Mouse (Mus musculus): ENCODE data around the gene Capn15. TPM values are rescaled to one million over a fixed set of nuclear protein-coding genes. Genes with fewer than 3 reads are reported as not detected.

Gene Capn15
- 6.4 TPM for polyA plus RNA-seq (2014; fragmentation: Illumina TruSeq; extraction: RNeasy Lipid Tissue Mini Kit (QIAGEN cat#74804); ENCODE audit: insufficient read depth, low read depth, low replicate concordance)

DNA sequence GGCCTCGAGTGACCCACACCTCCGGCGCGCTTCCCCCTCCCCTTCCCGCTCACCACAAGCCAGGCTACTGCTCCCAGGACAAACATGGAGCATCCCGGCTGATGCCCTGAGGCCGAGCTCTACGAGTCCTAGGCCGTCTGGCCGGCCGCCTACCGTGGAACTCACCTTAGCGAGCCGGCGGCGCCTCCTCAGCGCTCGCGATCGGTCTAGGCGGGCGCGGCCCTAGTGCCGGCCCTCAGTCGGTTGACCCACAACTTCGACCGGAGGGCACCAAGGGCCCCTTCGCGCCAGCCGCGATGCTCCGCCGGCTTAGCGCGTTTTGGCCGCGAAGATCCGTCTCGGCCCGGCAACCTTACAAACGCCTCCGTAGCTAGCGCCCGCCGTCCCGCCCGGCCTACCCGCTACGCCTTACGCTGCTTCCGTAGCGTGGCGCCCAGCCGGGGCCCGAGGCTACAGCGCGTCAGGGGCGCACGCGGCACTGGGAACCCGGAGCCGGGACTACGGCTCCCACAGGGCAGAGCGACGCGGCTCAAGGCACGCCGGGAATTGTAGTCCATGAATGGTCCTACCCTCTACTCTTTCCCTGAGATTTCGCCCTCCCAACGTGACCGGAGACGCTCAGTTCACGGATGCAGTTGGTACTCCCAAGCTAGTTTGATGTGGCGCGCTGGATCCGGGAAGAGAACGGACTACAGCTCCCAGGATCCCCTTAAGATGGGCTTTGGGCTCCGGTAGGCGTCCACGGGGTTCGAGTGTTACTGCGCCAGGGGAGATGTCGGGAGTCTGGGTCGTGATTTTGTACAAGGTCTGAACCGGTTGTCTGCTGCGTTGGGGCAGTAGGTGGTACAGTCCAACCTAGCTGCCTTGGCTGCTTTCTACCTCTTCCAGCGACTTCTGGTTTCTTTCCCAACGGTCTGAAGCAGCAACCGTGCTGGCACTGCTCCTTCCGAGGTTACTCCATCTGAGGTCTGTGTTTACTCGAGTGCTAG lies at the start of gene Capn15:
TSS of gene Capn15 (minus strand) at position 491 of the 989 bp plus-strand sequence.

DNA sequence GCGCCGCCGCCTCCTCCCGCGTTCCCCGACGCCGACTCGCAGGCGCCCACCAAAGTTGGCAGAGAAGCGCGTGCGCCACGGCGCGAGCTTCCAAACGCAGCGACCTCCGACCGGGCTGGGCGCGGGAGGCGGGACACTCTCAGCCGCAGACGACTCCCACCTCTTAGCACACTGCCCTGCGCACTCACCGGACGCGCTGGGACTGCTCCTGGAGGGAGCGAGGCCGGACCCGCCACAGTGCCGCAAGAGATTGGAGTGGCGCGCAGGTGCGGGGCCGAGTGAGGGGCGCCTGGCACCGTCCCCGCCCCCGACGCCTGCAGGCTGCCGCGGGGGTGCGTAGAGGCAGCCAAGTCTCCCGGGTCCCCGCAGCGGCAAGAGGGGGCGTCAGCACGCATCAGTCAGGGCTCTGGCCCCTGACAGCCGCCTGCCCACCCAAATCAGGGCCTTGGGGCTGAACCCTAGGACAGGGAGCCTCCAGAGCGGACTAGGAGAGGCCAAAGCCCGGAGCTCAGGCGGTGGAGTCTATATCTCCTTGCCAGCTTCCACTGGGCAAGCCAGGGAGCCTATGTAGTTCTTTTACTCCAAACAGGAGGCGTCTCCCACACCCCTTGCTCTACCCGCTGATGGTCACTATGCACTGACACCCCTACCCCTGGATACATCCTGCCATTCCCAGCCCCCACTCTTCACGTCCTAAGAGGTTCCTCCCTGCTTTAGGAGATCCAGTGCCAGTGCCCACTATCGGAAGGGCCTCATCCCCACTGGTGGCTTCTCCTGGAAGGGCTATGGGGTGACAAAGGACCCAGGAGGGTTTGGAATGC lies 33.6 kb downstream of the Capn15 start, which contains the start of gene A930017K11Rik:
TSS of gene A930017K11Rik (minus strand) at position 763 of the 821 bp plus-strand sequence.

DNA sequence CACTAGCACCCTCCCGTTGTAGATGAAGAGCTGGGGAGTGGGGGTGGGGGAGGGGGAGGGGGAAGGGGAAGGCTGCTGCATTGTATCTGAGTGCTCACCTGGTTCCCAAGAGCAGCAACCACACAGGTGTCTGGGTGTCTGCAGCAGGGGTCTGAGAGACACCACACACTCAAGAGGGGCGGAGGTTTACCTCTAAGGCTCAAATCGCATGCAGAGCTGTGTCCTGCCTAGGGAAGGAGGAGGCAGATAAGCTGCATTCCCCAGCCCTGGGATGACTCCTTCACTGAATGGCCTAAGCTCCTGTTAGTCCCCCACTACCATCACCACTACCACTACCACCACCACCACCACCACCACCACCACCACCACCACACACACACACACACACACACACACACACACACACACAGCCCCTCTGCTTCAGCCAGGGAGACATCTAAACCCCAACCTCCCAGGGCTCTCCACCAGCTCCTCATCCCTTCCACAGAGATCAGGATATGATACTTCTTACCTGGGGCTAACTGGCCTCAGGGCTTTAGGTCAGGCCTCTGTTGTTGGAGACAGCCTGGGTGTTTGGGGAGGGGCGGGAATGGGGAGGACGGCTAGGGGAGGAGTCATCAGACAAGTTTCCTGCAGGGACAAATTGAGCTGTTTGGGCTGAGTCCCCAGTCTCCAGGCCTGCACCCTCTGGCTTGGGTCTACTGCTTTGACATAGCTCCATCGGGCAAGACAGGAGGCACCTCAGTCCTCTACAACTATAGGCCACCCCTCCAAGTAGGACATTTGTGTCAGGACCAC lies 41.0 kb downstream of the Capn15 start, which contains the start of the genes Pigq and Nhlrc4:
TSS of gene Pigq (minus strand) at position 571 of the 798 bp plus-strand sequence.
TSS of gene Nhlrc4 (minus strand) at position 596 of the 798 bp plus-strand sequence.

DNA sequence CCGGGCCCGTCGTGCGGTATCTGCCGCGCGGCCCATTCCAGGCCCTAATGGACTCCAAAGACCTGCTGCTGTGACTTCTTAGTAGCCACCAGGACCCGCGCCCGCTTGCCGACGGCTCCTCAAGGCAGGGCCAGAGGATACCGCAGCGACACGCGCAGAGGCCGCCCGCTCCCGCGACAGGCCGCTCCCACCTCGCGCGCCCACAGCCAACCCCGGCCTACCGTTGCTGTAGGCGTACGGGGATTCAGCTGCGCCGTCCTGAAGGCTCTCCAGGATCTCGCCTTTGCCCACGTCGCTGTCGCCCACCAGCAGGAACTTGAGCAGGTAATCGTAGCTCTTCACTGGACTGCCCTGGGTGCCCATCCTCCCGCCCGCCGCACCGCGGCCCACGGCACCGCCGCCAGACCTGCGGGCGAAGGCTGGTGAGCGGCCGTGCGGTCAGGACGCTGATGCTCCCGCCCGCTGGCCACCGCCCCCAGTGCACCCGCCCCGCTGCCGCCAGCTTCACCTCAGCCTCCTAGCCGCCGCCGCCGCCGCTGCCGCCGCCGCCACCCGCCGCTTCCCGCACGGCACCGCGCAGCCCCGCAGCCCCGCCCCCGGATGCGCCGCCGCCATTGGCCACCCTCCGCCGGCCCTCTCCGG lies 66.3 kb downstream of the Capn15 start, which contains the start of gene Rab40c:
TSS of gene Rab40c (minus strand) at position 584 of the 642 bp plus-strand sequence.

Other genes with a start within 250 kb of the Capn15 start
- gene Mslnl, start 249.8 kb downstream of the Capn15 start, polyA plus RNA-seq (2014; fragmentation: Illumina TruSeq; extraction: RNeasy Lipid Tissue Mini Kit (QIAGEN cat#74804); ENCODE audit: insufficient read depth, low read depth, low replicate concordance) = not detected
- 49.1 TPM for gene Msln, start 231.4 kb downstream of the Capn15 start, polyA plus RNA-seq (2014; fragmentation: Illumina TruSeq; extraction: RNeasy Lipid Tissue Mini Kit (QIAGEN cat#74804); ENCODE audit: insufficient read depth, low read depth, low replicate concordance)
- 12.8 TPM for gene Narfl, start 212.0 kb downstream of the Capn15 start, polyA plus RNA-seq (2014; fragmentation: Illumina TruSeq; extraction: RNeasy Lipid Tissue Mini Kit (QIAGEN cat#74804); ENCODE audit: insufficient read depth, low read depth, low replicate concordance)
- gene Haghl, start 200.1 kb downstream of the Capn15 start, polyA plus RNA-seq (2014; fragmentation: Illumina TruSeq; extraction: RNeasy Lipid Tissue Mini Kit (QIAGEN cat#74804); ENCODE audit: insufficient read depth, low read depth, low replicate concordance) = 24.0 TPM
- 10.3 TPM for gene Ccdc78, start 199.2 kb downstream of the Capn15 start, polyA plus RNA-seq (2014; fragmentation: Illumina TruSeq; extraction: RNeasy Lipid Tissue Mini Kit (QIAGEN cat#74804); ENCODE audit: insufficient read depth, low read depth, low replicate concordance)
- 73.2 TPM for gene Fam173a, start 192.9 kb downstream of the Capn15 start, polyA plus RNA-seq (2014; fragmentation: Illumina TruSeq; extraction: RNeasy Lipid Tissue Mini Kit (QIAGEN cat#74804); ENCODE audit: insufficient read depth, low read depth, low replicate concordance)
- not detected for gene AC134908.4, start 190.1 kb downstream of the Capn15 start, polyA plus RNA-seq (2014; fragmentation: Illumina TruSeq; extraction: RNeasy Lipid Tissue Mini Kit (QIAGEN cat#74804); ENCODE audit: insufficient read depth, low read depth, low replicate concordance)
- 24.7 TPM for gene Metrn, start 188.7 kb downstream of the Capn15 start, polyA plus RNA-seq (2014; fragmentation: Illumina TruSeq; extraction: RNeasy Lipid Tissue Mini Kit (QIAGEN cat#74804); ENCODE audit: insufficient read depth, low read depth, low replicate concordance)
- 1.5 TPM for gene Fbxl16, start 176.7 kb downstream of the Capn15 start, polyA plus RNA-seq (2014; fragmentation: Illumina TruSeq; extraction: RNeasy Lipid Tissue Mini Kit (QIAGEN cat#74804); ENCODE audit: insufficient read depth, low read depth, low replicate concordance)
- gene Wdr24, start 162.2 kb downstream of the Capn15 start, polyA plus RNA-seq (2014; fragmentation: Illumina TruSeq; extraction: RNeasy Lipid Tissue Mini Kit (QIAGEN cat#74804); ENCODE audit: insufficient read depth, low read depth, low replicate concordance) = 6.9 TPM
- 26.4 TPM for gene Jmjd8, start 156.9 kb downstream of the Capn15 start, polyA plus RNA-seq (2014; fragmentation: Illumina TruSeq; extraction: RNeasy Lipid Tissue Mini Kit (QIAGEN cat#74804); ENCODE audit: insufficient read depth, low read depth, low replicate concordance)
- gene Stub1, start 152.4 kb downstream of the Capn15 start, polyA plus RNA-seq (2014; fragmentation: Illumina TruSeq; extraction: RNeasy Lipid Tissue Mini Kit (QIAGEN cat#74804); ENCODE audit: insufficient read depth, low read depth, low replicate concordance) = 114 TPM
- 2.0 TPM for gene Rhbdl1, start 148.5 kb downstream of the Capn15 start, polyA plus RNA-seq (2014; fragmentation: Illumina TruSeq; extraction: RNeasy Lipid Tissue Mini Kit (QIAGEN cat#74804); ENCODE audit: insufficient read depth, low read depth, low replicate concordance)
- 2.7 TPM for gene Gm20683, start 144.0 kb downstream of the Capn15 start, polyA plus RNA-seq (2014; fragmentation: Illumina TruSeq; extraction: RNeasy Lipid Tissue Mini Kit (QIAGEN cat#74804); ENCODE audit: insufficient read depth, low read depth, low replicate concordance)
- gene Rhot2, start 140.9 kb downstream of the Capn15 start, polyA plus RNA-seq (2014; fragmentation: Illumina TruSeq; extraction: RNeasy Lipid Tissue Mini Kit (QIAGEN cat#74804); ENCODE audit: insufficient read depth, low read depth, low replicate concordance) = 17.7 TPM
- gene Wdr90, start 124.3 kb downstream of the Capn15 start, polyA plus RNA-seq (2014; fragmentation: Illumina TruSeq; extraction: RNeasy Lipid Tissue Mini Kit (QIAGEN cat#74804); ENCODE audit: insufficient read depth, low read depth, low replicate concordance) = 7.7 TPM
- 17.9 TPM for gene Mcrip2, start 117.0 kb downstream of the Capn15 start, polyA plus RNA-seq (2014; fragmentation: Illumina TruSeq; extraction: RNeasy Lipid Tissue Mini Kit (QIAGEN cat#74804); ENCODE audit: insufficient read depth, low read depth, low replicate concordance)
- gene Mettl26, start 110.7 kb downstream of the Capn15 start, polyA plus RNA-seq (2014; fragmentation: Illumina TruSeq; extraction: RNeasy Lipid Tissue Mini Kit (QIAGEN cat#74804); ENCODE audit: insufficient read depth, low read depth, low replicate concordance) = 42.2 TPM
- gene Wfikkn1, start 104.9 kb downstream of the Capn15 start, polyA plus RNA-seq (2014; fragmentation: Illumina TruSeq; extraction: RNeasy Lipid Tissue Mini Kit (QIAGEN cat#74804); ENCODE audit: insufficient read depth, low read depth, low replicate concordance) = 0.25 TPM
- gene Rab40c, start 66.1 kb downstream of the Capn15 start, polyA plus RNA-seq (2014; fragmentation: Illumina TruSeq; extraction: RNeasy Lipid Tissue Mini Kit (QIAGEN cat#74804); ENCODE audit: insufficient read depth, low read depth, low replicate concordance) = 16.6 TPM
- gene Pigq, start 40.9 kb downstream of the Capn15 start, polyA plus RNA-seq (2014; fragmentation: Illumina TruSeq; extraction: RNeasy Lipid Tissue Mini Kit (QIAGEN cat#74804); ENCODE audit: insufficient read depth, low read depth, low replicate concordance) = 34.5 TPM
- gene Nhlrc4, start 40.8 kb downstream of the Capn15 start, polyA plus RNA-seq (2014; fragmentation: Illumina TruSeq; extraction: RNeasy Lipid Tissue Mini Kit (QIAGEN cat#74804); ENCODE audit: insufficient read depth, low read depth, low replicate concordance) = 7.5 TPM
- gene A930017K11Rik, start 33.2 kb downstream of the Capn15 start, polyA plus RNA-seq (2014; fragmentation: Illumina TruSeq; extraction: RNeasy Lipid Tissue Mini Kit (QIAGEN cat#74804); ENCODE audit: insufficient read depth, low read depth, low replicate concordance) = not detected
- 10.4 TPM for gene Rab11fip3, start 83.8 kb upstream of the Capn15 start, polyA plus RNA-seq (2014; fragmentation: Illumina TruSeq; extraction: RNeasy Lipid Tissue Mini Kit (QIAGEN cat#74804); ENCODE audit: insufficient read depth, low read depth, low replicate concordance)
- gene Decr2, start 104.5 kb upstream of the Capn15 start, polyA plus RNA-seq (2014; fragmentation: Illumina TruSeq; extraction: RNeasy Lipid Tissue Mini Kit (QIAGEN cat#74804); ENCODE audit: insufficient read depth, low read depth, low replicate concordance) = 9.6 TPM
- 3.2 TPM for gene Nme4, start 109.8 kb upstream of the Capn15 start, polyA plus RNA-seq (2014; fragmentation: Illumina TruSeq; extraction: RNeasy Lipid Tissue Mini Kit (QIAGEN cat#74804); ENCODE audit: insufficient read depth, low read depth, low replicate concordance)
- 10.8 TPM for gene Tmem8, start 127.5 kb upstream of the Capn15 start, polyA plus RNA-seq (2014; fragmentation: Illumina TruSeq; extraction: RNeasy Lipid Tissue Mini Kit (QIAGEN cat#74804); ENCODE audit: insufficient read depth, low read depth, low replicate concordance)
- 76.8 TPM for gene Mrpl28, start 137.7 kb upstream of the Capn15 start, polyA plus RNA-seq (2014; fragmentation: Illumina TruSeq; extraction: RNeasy Lipid Tissue Mini Kit (QIAGEN cat#74804); ENCODE audit: insufficient read depth, low read depth, low replicate concordance)
- 18.3 TPM for gene Axin1, start 152.9 kb upstream of the Capn15 start, polyA plus RNA-seq (2014; fragmentation: Illumina TruSeq; extraction: RNeasy Lipid Tissue Mini Kit (QIAGEN cat#74804); ENCODE audit: insufficient read depth, low read depth, low replicate concordance)
- gene Pdia2, start 213.3 kb upstream of the Capn15 start, polyA plus RNA-seq (2014; fragmentation: Illumina TruSeq; extraction: RNeasy Lipid Tissue Mini Kit (QIAGEN cat#74804); ENCODE audit: insufficient read depth, low read depth, low replicate concordance) = 0.95 TPM
- 12.0 TPM for gene Rgs11, start 217.2 kb upstream of the Capn15 start, polyA plus RNA-seq (2014; fragmentation: Illumina TruSeq; extraction: RNeasy Lipid Tissue Mini Kit (QIAGEN cat#74804); ENCODE audit: insufficient read depth, low read depth, low replicate concordance)
- gene Arhgdig, start 222.0 kb upstream of the Capn15 start, polyA plus RNA-seq (2014; fragmentation: Illumina TruSeq; extraction: RNeasy Lipid Tissue Mini Kit (QIAGEN cat#74804); ENCODE audit: insufficient read depth, low read depth, low replicate concordance) = 39.2 TPM

Measured in lung, adult 10 weeks (tissue).